Mouse (Mus musculus): ENCODE data around the gene Nufip2.
"Not testable (repeated sequence)": the region's sequence is repeated elsewhere in the genome, so short reads cannot be mapped to it uniquely, and the experiment has no call there.

The Nufip2 gene

DNA sequence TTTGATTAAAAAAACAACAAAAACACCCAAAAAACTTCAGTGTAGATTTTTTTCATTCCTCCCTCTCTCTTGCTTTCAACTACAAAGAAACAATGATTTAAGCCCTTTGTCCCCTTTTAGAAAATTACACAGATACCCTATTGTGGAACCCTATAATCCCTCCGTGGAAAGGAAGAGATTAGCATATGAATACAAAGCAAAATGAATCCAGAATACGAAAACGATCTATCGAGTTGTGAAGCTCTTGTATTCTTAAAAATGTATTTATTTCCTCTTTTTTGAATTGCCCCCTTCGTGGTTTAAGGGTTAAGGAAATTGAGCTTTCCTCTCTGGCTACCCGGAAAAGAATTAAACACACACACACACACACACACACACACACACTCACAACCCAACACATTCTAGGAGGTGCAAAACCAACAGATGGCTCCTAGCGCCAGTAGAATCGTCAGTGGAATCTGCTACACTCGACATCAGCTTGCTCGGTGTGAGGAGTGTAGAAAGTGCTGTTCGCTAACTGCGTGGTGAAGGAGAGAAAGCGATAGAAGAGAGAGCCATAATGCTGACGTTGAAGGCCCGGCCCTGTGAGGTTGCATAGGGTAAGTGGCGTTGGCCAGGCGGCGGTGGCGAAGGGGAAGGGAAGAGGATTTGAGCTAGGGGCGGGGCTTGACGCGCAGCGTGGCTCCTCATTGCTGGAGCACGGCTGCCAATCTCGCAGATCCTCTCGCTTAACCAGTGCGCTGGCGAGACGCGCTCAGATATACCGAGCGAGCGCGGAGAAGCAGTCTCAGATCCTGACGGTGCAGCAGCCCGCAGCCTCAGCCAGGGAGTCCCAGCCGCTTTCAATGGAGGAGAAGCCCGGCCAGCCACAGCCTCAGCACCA is at the start of gene Nufip2:
Gene Nufip2, plus strand, starts transcription at position 773 of the 883 bp plus-strand sequence.
- DNase-seq = peak; percentile 99

- no peak for DNase-seq
Observed at GRCm38 (mm10) chr11:77641390-77641789, 44.6 kb upstream of the Nufip2 start.

DNA sequence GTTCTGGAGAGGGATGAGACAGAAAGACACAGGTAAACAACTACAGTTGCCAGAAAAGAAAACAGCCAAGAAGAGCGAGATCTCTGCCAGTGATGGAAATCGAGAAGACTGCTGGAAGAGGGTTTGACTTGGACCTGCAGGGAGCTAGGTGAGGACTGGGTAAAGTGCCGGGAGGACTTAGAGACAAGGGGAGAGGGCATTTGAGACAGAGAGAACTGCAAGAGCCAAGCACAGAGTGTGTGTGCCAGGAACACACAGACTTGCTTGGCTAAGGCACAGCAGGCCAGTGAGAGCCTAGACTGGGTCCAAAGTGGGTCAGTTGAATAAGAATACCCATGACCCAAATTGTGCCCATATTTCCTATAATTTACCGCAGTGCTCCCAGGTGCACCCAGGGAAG is 40.5 kb upstream of the Nufip2 start:
- no peak for DNase-seq

DNA sequence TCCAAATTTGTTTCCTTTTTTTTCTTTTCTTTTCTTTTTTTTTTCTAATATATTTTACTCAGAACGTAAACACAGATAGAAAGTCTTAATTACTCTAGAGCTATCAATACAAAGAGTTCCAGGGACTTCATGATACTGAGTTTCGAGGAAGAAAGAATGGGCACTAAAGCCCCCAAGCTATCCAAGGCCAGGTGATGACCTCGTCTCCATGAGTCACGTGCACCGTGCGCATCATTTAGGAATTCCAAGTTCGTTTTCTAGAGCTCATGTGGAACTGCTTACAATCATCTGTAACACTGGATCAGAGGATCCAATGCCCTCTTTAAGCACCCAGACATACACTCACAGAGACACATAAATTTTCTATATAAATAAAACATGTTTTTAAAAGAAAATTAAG is 37.1 kb upstream of the Nufip2 start:
- DNase-seq = no peak

DNA sequence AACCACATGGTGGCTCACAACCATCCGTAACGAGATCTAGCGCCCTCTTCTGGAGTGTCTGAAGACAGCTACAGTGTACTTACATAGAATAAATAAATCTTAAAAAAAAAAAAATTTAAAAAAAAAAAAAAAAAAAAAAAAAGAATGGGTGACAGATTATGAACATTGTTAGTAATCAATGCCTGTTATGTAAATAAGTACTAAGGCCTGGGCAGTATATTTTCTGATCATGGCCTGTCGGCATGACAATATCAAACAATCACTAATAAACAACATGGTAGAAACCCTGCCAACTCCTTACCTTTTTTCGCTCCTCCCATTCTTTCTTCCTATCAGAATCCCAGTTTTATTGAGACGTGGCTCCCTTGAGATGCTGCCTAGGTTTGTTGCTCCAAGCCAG is 33.5 kb upstream of the Nufip2 start:
- DNase-seq = no peak

- not testable (repeated sequence) for DNase-seq
Observed at GRCm38 (mm10) chr11:77653406-77654190, 32.4 kb upstream of the Nufip2 start.

- no peak for DNase-seq
Observed at GRCm38 (mm10) chr11:77659986-77660385, 26.0 kb upstream of the Nufip2 start.

DNA sequence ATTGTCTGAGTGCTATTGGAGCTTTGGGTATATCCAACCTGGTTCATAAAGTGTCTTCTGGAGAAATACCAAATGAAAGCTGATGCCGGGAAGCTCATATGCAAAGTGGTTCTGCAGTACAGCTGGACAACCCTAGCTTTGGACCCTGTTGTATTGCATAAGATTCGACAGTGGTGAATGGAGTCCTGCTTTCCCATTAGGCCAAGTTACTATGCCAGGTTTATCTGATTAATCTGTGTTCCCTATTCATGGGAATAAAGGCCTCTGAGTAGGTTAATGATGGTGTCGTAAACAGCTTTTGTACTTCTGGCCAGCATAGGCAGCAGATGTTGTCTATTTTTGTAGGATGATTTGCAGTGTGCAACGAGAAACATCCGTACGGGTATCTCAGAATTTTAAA is 22.3 kb upstream of the Nufip2 start:
- no peak for DNase-seq

- DNase-seq = no peak
Observed at GRCm38 (mm10) chr11:77664046-77664445, 21.9 kb upstream of the Nufip2 start.

DNA sequence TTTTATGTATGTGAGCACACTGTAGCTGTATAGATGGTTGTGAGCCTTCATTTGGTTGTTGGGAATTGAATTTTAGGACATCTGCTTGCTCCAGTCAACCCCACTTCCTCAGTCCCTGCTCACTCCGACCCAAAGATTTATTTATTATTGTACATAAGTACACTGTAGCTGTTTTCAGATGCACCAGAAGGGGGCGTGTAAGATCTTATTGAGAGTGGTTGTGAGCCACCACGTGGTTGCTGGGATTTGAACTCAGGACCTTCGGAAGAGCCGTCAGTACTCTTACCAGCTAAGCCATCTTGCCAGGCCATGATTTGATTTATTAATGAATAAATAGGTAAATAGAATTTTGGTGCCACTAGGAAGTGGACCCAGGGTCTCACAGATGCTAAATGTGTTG is 20.6 kb upstream of the Nufip2 start:
- DNase-seq = not testable (repeated sequence)

DNA sequence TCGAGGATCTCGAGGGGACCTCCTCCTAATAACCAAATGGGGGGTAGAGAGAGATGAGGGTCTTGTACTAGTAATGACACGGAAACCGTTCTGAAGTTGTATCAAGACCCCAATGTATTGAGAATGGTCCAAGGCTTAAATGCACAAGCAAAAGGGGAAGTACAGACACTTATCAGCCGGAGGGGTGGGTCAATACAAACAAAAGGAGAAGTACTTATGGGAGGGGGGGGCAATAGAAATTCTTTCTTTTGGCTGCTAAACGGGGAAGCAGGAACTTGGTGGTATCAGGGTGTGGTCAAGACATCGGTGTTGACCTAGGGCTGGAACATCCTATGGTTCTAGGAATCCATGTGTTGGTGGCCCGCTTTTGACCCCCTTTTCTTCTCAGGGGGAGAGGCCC is 19.2 kb upstream of the Nufip2 start:
- not testable (repeated sequence) for DNase-seq

- DNase-seq = no peak
Observed at GRCm38 (mm10) chr11:77672746-77673145, 13.2 kb upstream of the Nufip2 start.

DNA sequence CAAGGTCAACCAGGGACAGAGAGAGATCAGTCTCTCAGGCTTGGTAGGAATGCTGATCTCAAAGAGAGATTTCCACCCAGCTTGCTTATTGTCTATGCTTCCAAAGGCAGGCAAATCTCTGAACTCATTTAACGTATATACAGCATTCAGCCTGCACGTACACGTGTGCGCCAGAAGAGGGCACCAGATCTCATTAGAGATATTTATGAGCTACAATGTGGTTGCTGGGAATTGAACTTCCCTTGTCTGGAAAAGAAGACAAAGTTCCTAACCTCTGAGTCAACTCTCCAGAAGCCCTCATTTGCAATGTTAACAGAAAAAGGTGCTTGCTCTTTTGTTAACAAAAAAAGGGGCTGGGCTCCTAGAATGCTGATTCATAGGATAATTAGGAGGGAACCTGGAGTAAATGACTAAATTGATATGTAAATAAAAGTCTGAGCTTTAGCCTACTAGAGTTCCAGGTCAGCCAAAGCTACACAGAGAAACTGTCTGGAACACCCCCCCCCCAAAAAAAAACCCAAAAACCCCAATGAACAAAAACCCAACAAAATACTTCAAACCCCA is 12.4 kb upstream of the Nufip2 start:
- no peak for DNase-seq

DNA sequence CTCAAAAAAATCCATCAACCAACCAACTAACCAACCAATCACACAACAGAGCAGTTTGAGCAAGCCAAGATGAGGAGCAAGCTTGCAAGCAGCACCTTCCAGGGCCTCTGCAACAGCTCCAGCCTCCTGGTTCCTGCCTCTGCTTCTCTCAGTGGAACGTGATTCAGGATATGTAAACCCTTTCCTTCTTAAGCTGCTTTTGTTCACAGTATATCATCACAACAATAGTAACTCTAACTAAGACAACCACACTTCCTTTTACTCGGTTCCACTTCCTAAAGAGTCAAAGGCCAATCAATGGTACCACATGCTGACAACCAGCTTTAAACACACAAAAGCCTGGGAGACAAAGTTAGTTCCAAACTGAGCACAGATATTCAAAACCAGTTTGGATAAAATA is 5.9 kb upstream of the Nufip2 start:
- DNase-seq = no peak

DNA sequence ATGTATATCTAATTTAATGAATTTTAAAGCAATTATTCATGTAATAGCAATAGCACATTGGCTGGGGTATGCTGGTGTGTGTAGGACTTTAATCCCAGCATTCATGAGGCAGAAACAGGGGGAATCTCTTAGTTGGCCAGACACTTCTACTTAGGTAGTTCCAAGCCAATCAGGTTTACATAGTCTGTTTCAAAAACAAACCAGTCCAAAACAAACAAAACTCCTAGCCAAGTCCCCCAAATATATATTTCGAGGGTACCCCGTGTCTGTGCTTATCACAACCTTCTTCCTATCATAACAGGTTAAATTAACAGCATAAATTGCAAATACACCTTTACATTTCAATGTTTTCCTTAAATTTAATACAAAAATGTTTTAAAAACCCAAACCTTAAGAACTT is 1.1 kb upstream of the Nufip2 start:
- DNase-seq = no peak

- no peak for DNase-seq
Observed at GRCm38 (mm10) chr11:77686346-77686840, 438 bp downstream of the Nufip2 start.

- DNase-seq = peak; percentile 79
Observed at GRCm38 (mm10) chr11:77686841-77687540, 1.0 kb downstream of the Nufip2 start.

DNA sequence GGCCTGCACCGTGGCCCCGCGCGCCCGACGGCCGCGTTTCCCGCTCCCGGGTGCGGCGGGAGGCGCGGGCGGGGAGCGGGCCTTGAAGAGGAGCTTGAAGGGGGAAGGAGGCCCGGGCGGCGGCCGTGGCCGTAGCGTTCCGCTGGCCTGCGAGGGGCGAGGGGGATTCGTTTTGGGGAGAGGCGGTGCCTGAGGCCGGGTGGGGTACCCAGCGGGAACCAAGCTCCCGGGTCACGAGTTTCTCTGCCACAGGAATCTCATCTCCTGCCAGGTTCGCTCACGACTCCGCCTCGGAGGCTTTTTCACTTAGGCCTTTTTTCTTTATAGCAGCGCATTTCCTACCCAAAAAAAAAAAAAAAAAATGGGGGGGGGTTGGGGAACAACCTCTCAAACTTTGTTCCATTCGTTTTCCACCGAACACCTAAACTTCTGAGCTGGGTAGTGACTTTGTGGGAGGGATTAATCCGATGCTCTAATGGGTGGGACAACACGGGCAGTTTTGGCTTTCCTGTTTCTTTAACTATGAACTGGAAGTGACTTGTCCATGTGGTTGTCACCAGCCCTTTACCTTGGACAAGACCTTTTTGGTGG is 1.7 kb downstream of the Nufip2 start:
- peak; percentile 51 for DNase-seq

GRCm38 (mm10) chr11:77693026-77693425 is 7.1 kb downstream of the Nufip2 start:
- no peak for DNase-seq

DNA sequence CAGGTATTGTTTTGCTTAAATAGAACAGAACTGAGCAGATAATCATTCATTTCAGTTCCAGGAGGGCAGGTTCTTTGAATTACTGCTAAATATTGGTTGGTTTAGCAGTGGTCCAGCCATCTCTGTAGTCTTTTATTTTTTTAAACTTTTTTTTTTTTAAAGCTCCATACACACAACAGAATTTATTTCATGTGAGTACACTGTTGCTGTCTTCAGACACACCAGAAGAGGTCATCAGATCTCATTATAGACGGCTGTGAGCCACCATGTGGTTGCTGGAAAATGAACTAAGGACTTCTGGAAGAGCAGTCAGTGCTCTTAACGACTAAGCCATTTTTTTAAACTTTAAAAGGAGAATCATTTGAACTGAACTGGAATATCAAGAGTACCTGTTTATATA is 11.3 kb downstream of the Nufip2 start:
- DNase-seq = no peak

GRCm38 (mm10) chr11:77705920-77706319 is 20.0 kb downstream of the Nufip2 start:
- no peak for DNase-seq

DNA sequence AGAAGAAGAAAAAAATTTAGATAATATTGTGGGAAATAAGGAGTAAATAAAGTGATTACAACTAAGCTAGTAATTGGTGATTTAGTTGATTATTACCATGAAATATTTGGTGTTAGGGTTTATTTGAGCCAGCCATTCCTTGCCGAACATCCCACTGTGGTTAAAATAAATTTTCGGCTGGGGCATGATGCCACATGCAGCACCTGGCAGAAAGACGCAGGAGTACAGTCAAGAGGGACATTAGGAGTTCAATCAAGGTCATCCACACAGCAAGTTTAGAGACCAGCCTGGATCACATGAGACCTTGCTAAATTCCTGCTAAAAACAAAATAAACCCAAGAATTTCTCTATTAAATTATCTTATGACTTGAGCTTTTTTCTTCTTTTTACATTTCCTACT is 23.1 kb downstream of the Nufip2 start:
- no peak for DNase-seq
